Mouse (Mus musculus) lung, adult 18-20 months (tissue): Measurements from ENCODE around the gene Snf8.

Experiments
- DNase-seq, 2 experiments: peaks; one replicate each; pipeline ENCODE4 v3.0.0; 2022; ENCODE audit warnings: mixed read lengths in 2 of 2

The Snf8 gene

DNA sequence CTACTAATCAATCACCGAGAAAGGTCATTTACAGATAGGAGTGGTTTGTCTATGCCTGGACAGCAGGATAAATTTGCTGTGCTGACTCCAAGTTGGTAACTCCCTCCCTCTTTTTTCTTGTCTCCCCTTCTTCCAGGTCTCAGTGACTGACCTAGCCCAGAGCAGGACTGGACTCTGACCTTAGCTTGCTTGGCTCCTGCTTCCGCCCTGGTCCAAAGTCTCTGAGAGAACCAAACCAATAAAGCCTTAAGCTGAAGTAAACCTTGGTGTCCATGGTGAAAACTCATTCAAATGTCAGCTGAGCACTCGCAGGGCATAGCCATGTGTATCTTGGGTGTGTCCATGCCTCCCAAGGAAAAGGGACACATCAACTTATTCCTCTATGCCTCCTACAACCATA lies 4.1 kb upstream of the Snf8 start:
- no peak for DNase-seq

DNA sequence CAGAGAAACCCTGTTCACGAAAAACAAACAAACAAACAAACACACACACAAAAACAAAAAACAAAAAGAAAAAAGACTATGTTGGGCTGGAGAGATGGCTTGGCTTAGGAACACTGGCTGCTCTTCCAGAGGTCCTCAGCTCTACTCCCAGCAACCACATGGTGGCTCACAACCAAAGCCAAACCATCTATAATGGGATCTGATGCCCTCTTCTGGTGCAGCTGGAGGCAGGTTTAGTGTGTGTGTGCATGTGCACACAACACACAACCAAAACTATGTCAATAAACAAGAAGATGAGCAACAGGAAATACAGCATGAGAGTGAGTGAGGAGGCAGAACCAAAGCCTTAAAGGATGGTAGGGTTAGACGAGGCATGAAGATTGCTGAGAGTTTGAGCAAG lies 3.0 kb upstream of the Snf8 start:
- DNase-seq, result no peak

DNA sequence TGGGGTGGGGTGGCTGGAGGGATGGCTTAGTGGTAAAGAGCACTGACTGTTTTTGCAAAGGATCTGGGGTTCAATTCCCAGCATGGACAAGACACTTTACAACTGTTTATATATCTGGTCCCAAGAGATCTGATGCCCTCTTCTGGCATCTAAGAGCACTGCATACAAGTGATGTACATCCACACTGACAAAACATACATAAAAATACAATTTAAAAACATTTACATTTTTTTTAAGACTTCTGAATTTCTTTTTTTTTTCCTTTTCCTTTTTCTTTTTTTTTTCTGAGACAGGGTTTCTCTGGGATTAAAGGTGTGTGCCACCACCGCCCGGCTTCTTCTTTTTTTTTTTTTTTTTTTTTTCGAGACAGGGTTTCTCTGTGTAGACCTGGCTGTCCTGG lies 1.4 kb upstream of the Snf8 start:
- DNase-seq, result no peak

DNA sequence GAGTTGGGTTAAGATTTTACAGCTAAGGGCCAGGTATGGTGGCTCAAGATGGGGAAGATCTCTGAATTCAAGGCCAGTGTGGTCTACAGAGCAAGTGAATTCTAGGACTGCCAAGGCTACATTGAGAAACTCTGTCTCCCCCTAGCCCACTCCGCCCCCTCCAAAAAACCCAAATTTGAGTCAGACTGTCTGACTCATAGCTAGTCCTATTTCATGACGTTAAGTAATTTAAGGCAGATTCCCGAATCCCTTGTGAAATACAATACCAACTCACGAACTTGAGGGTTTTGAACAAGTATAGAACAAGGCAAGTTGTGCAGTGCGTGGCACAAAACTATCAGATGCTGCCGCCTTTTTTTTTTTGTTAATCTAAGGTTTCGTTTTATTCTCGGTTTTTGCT lies 569 bp upstream of the Snf8 start:
- no peak for DNase-seq

DNA sequence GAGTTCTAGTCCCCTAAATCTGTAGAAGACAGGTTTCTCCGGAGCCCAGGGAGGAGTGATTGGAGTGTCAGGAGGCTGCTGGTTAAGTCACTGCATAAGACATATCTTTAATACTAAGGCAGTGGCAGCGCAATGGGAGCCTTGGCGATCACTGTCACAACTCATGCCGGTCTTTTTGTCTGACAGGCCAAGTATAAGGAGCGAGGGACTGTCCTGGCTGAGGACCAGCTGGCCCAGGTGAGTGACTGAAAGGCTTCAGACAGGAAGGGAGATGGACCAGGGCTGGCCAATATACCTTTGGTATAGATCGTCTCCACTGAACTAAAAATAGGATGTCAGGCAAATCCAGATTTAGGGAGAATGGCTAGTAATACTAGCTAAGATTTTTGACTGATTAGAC lies 448 bp downstream of the Snf8 start:
- DNase-seq, result peak in 1 of 2 experiments; percentile 7

- DNase-seq, result no peak
Measured at GRCm38 (mm10) chr11:96037499-96037898, 2.8 kb downstream of the Snf8 start.

DNA sequence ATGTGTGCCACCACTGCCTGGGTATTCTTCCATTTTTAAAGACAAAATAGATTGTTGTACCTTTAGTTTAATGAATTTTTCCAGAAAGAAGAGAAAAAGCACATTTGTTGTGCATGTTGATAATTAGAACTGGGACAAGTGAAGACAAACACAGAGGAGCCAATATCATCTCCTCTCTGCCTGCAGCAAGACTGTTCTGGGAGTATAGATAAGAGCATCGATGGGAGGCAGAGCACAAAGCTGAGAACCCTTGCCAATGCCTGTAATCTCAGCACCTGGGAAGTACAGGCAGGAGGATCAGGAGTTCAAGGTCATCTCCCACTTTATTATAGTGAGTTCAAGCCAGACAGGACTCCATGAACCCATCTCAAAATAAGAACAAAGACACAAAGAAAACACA lies 3.9 kb downstream of the Snf8 start:
- DNase-seq, result no peak

DNA sequence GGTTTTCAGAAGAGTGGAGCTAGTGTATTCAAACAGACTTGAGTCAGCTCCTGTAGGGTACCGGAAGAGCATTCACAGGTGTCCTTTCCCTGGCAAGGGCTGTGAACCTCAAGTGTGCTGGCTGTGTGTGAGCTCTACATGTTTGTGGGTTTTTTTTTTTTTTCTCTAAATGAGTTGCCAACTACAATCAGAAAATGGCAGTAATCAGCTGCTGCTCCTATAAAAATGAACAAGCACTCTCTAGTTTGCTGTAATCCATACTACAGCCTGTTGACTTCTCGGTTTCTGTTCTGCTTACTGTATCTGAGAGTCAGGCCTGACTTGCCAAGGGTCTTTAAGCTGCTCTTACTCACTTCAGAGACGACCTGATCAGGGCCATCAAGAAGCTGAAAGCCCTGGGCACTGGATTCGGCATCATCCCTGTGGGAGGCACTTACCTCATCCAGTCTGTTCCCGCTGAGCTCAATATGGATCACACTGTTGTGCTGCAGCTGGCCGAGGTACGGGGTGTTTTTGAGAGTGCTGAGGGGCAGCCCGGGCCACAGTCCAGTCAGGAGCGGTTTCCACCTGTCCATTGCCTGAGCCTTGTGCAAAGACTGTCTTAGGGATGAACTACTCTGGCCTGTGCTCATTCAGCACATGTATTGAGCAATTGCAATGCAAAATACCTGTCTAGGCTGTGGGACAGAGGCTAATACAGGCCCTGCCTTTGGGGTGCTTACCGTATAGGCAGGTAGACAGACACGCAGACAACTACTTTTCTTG lies 10.3 kb downstream of the Snf8 start:
- no peak for DNase-seq

- DNase-seq, result no peak
Measured at GRCm38 (mm10) chr11:96046028-96046427, 11.3 kb downstream of the Snf8 start.

GRCm38 (mm10) chr11:96046793-96047192 lies 12.1 kb downstream of the Snf8 start:
- DNase-seq, result no peak

DNA sequence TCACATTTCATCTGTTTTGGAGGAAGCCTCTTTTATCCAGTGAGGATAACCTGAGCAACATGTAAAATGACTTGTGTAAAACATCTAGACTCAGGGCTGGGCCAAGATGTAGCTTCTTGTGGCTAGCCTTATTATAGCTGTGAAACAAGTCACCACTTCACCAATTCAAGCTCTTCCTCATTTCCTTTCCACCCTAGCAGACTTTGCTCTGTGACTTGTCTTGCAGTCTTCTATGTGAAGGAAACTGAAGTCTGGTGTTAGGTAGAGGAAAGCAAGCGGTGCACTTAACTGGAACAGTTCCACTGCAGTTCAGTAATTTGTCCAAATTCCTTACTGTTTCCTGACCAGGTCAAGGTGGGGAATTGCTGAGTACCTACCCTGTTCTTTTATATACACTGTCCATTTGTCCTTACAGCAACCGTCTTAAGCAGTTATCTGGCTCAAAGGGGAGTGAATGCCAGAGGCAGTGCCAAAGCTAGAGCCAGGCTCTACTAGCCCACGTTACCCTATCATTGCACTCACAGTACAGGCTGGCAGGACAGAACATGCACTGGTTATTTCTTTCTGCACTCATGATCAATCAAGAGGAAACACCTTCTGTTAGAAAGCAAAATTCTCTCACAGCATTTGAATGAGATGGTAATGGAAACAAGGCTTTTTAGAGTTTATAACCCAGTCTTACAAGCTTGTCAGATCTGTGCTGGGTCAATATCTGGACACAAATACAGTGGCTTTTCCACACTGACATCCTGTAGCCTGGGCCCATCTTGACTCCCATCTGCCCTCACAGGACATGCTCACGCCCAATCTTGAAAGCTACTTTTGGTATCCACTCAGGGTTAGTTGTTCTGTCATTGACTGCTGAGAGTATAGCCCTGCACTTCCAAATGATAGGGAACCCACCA lies 13.0 kb downstream of the Snf8 start:
- no peak for DNase-seq

DNA sequence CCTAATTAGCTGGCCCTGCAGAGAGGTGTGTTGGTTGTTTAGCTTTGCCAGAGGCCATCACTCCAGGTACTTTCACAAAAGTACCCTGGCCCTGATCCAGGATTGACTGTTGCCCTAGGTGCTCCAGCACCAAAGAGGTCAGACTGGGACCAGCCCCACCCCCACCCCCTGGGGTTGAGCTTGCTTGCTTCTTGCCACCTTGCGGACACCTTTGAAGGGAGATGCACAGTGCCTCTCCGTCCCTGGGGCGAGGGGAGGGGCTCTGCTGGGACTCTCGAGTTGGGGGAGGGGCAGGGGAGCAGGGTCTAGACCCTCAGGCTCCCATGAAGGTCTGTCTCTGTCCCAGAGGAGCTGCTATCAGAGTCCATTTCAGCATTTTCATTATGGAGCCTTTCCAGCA lies 15.3 kb downstream of the Snf8 start:
- peak in 1 of 2 experiments; percentile 12 for DNase-seq

- DNase-seq, result no peak
Measured at GRCm38 (mm10) chr11:96050854-96051253, 16.2 kb downstream of the Snf8 start.

DNA sequence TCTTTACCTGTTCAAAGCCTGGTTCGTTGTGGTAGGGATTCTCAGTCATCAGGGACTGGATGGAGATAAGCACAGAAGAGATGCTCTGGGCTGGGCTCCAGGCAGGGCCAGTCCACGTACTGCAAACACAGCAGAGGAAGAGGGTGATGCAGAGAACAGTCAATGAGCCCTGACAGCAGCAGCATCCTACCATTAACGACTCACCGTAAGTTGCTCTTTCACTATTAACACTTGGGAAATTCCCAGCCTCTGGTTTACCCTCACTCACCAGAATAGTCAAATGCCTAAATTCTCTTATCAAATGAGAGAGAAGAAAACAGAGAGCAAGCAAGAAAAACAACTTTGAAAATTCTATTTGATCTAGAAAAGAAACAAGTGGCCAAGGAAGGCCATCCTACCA lies 23.6 kb downstream of the Snf8 start:
- DNase-seq, result no peak

GRCm38 (mm10) chr11:96064521-96065214 lies 30.0 kb downstream of the Snf8 start:
- DNase-seq, result peak; percentile 42 to 59

- DNase-seq, result peak; percentile 96 to 97
Measured at GRCm38 (mm10) chr11:96065215-96065911, 30.7 kb downstream of the Snf8 start, which contains the start of gene Ube2z. TSS of gene Ube2z (minus strand) at chr11:96065388.

GRCm38 (mm10) chr11:96068231-96068630 lies 33.5 kb downstream of the Snf8 start:
- no peak for DNase-seq

GRCm38 (mm10) chr11:96070353-96070752 lies 35.7 kb downstream of the Snf8 start:
- DNase-seq, result no peak

GRCm38 (mm10) chr11:96071013-96071412 lies 36.3 kb downstream of the Snf8 start:
- DNase-seq, result no peak

DNA sequence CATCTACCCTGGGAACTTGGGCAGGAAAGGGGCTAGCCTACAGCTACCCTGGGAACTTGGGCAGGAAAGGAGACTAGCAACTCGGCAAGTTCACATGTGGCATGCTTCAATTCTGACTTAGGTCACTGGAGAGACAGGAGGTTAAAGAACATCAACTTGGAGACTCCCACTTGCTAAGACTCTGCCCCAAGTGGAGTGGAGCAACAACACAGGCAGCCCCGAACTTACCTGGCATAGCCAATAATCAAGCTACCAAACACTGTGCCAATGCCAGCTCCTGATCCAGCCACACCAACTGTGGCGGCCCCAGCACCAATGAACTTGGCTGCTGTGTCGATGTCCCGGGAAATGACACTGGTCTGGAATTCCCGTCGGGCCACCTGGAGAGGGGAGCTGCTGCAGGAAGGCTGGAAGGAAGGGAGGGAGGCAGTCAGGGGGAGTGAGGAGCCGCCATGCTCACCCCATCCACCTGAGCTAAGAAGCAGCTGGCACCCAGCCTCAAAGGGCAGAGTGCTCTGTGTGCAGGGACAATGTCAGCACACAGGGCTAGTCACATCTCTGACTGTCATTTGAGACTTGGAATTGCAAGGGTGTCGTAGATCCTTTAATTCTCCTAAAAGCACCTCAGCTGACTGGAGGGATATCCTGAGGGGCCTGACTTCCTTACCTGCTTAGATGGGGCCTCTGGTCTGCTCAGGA lies 38.8 kb downstream of the Snf8 start:
- no peak for DNase-seq

DNA sequence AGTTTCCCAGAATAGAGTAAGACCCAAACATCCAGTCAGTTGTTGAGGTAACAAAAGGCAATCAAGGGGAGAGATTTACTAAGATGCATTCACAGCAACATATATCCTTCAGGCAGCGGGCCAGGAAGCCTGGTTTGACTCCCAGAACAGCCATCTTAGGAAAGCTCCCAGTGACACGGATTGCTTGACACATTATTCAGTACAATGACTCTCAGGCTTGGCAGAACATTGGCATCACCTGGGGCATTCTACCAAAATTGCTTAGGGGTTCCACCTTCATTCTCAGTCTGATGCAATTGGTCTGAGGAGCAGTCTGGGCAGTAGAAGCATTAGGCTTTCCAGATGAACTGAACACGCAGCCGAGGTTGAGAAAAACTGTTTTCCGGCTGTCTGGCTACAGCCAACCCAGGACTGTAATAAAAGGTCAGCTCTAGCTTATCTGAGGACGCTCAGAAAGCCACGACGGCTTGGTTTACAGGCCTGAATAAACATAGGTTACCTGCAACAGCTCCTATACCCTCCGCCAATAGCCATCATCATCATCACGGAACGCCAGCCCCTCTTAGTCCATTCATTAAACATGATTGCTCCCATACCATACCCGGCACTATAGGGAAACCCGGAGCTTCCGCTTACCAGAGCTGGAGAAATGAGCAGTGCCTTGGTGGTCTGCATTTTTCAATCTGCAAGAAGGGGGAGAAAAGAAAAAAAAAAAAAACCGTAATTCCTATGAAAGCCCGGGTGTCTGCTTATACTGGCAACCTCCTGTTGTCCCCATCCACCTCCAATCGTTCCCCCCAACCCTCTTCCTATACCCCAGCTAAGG lies 39.9 kb downstream of the Snf8 start:
- DNase-seq, result no peak
